Mouse (Mus musculus) neural tube, embryonic 15.5 days (tissue): ENCODE results near the gene Tmc4. TPM values are rescaled to one million over a fixed set of nuclear protein-coding genes. Genes with fewer than 3 reads are reported as not detected.
"Not testable (repeated sequence)": the region's sequence is repeated elsewhere in the genome, so short reads cannot be mapped to it uniquely, and the experiment has no call there.

Experiments used
- ATAC-seq: fragments of 200-750 bp; cut with Nextera tagmentation; 2 replicates; pipeline ENCODE4 v1.8.0; 2017; ENCODE audit warnings: mild to moderate bottlenecking, moderate TSS enrichment, moderate library complexity; ENCODE audit not compliant: low FRiP score
- H3K27ac ChIP-seq: fragments of 300-500 bp; sonication (generic); replicated peaks from 2 replicates; pipeline ENCODE4 v1.5.1; 2015; ENCODE audit warnings: mild to moderate bottlenecking, inconsistent platforms
- H3K27me3 ChIP-seq: fragments of 300-500 bp; sonication (generic); replicated peaks from 2 replicates; pipeline ENCODE4 v1.6.1; 2015; ENCODE audit warnings: inconsistent platforms
- H3K36me3 ChIP-seq: fragments of 300-500 bp; sonication (generic); 2 replicates; pipeline ENCODE4 v1.6.1; 2015; ENCODE audit warnings: inconsistent platforms
- H3K4me1 ChIP-seq: fragments of 300-500 bp; sonication (generic); 2 replicates; pipeline ENCODE4 v1.6.1; 2015; ENCODE audit warnings: inconsistent platforms
- H3K4me2 ChIP-seq: fragments of 300-500 bp; sonication (generic); 2 replicates; pipeline ENCODE4 v1.6.1; 2015; ENCODE audit warnings: inconsistent platforms, mild to moderate bottlenecking, moderate library complexity
- H3K4me3 ChIP-seq: fragments of 300-500 bp; sonication (generic); replicated peaks from 2 replicates; pipeline ENCODE4 v1.5.1; 2015; ENCODE audit warnings: mild to moderate bottlenecking, inconsistent platforms
- H3K9ac ChIP-seq: fragments of 300-500 bp; sonication (generic); replicated peaks from 2 replicates; pipeline ENCODE4 v1.6.1; 2015; ENCODE audit warnings: mild to moderate bottlenecking, inconsistent platforms
- H3K9me3 ChIP-seq: fragments of 300-500 bp; sonication (generic); replicated peaks from 2 replicates; pipeline ENCODE4 v1.6.1; 2016; ENCODE audit warnings: inconsistent platforms
- WGBS: fragments of 180-500 bp; shearing (Covaris S2); methylation state at CpG from one replicate; pipeline ENCODE4 v1.1.7; 2015; ENCODE audit warnings: mixed read lengths; 5-methylcytosine and 5-hydroxymethylcytosine counted together
- polyA plus RNA-seq: library from polyadenylated mRNA; unstranded; fragments of >200 nt; fragmentation: Nextera tagmentation; extraction: Ambion mirVana; gene quantifications from 2 replicates; pipeline ENCODE4 v1.2.1, GENCODE M21; 2015

The Tmc4 gene
- polyA plus RNA-seq, 1 experiment from 2014 or later, result 5.6 TPM

DNA sequence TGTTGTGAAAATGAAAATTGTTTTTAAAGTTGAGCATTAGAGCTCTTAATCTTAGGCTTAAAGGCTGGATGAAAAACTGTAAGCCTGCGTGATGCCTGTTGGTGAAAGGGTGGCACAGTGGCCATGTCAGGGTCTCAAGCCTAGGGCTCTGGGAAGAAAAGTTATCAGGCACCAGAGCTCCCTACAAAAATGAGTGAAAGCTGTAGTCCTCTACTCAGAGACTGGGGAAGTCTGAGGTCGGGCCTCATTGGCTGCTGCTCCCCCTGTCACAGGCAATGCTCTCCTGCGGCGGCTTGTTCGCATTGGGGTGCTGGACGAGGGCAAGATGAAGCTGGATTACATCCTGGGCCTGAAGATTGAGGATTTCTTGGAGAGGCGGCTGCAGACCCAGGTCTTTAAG lies 28.1 kb upstream of the Tmc4 start:
- not testable (repeated sequence) for H3K27me3 ChIP-seq, ATAC-seq, H3K9me3 ChIP-seq, H3K27ac ChIP-seq
- H3K9ac ChIP-seq, result peak overlapping the region; percentile 74
- peaks cover 32% of the 10 kb centered on the region for H3K36me3 ChIP-seq
- peak overlapping the region; percentile 77 for H3K4me3 ChIP-seq
- WGBS, result 5% methylated on average over 7 of the region's 7 CpGs
- peaks cover 23% of the 10 kb centered on the region for H3K4me1 ChIP-seq
- H3K4me2 ChIP-seq, result peak overlapping the region; percentile 78

- H3K27ac ChIP-seq, result peak overlapping the region; percentile 95
- peak overlapping the region; percentile 78 for H3K4me2 ChIP-seq
- H3K36me3 ChIP-seq, result peaks cover 38% of the 10 kb centered on the region
- 3% methylated on average over 20 of the region's 20 CpGs for WGBS
- peak overlapping the region; percentile 74 for H3K9ac ChIP-seq
- H3K9me3 ChIP-seq, result no peaks in the 10 kb centered on the region
- H3K4me1 ChIP-seq, result peaks cover 23% of the 10 kb centered on the region
- ATAC-seq, result peak; percentile 73
- no peaks in the 10 kb centered on the region for H3K27me3 ChIP-seq
- peak overlapping the region; percentile 77 for H3K4me3 ChIP-seq
Measured at GRCm38 (mm10) chr7:3704475-3704874, 27.1 kb upstream of the Tmc4 start.

GRCm38 (mm10) chr7:3703879-3704441 lies 26.6 kb upstream of the Tmc4 start, which contains the start of gene Rps9:
Rps9 (plus strand) TSS chr7:3703993.
- Histone ChIP-seq H3K36me3 (peaks cover 38% of the 10 kb centered on the region), H3K27ac (peak within 1 kb of the TSS; percentile 95), H3K4me1 (peaks cover 23% of the 10 kb centered on the region), H3K4me3 (peak within 1 kb of the TSS; percentile 77), H3K9me3 (no peaks in the 10 kb centered on the region), H3K9ac (peak within 1 kb of the TSS; percentile 74), H3K27me3 (no peaks in the 10 kb centered on the region), H3K4me2 (peak within 1 kb of the TSS; percentile 78)
- 1% methylated on average over 42 of the region's 42 CpGs for WGBS
- peak; percentile 95 for ATAC-seq

GRCm38 (mm10) chr7:3703148-3703878 lies 26.0 kb upstream of the Tmc4 start:
- 19% methylated on average over 6 of the region's 6 CpGs for WGBS
- Histone ChIP-seq H3K9ac (peak overlapping the region; percentile 74), H3K9me3 (no peaks in the 10 kb centered on the region), H3K27me3 (no peaks in the 10 kb centered on the region), H3K4me3 (peak overlapping the region; percentile 77), H3K27ac (peak overlapping the region; percentile 95), H3K36me3 (peaks cover 43% of the 10 kb centered on the region), H3K4me2 (peak overlapping the region; percentile 78), H3K4me1 (peaks cover 23% of the 10 kb centered on the region)
- peak; percentile 36; the same call in 1 of the 2 replicates for ATAC-seq

DNA sequence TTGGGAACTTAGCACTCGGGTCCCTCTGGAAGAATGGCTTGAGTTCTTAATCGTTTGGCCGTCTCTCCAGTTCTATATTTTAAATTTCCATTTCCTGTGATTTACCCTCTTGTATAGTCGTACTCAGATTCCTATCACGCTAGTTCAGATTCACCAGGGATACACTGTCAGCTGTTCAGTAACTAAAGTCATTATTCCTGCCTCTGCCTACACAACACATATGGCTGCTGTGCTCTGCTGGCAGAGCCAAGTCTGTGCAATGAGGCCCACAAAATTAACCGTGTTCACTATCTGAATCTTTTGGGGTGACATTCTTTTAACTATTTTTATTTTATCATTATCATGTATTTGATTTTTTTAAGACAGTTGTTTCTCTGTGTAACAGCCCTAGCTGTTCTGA lies 21.1 kb upstream of the Tmc4 start:
- Histone ChIP-seq H3K4me2 (no peak overlapping the region), H3K27me3 (no peaks in the 10 kb centered on the region), H3K36me3 (peaks cover 46% of the 10 kb centered on the region), H3K4me3 (no peak overlapping the region), H3K4me1 (peaks cover 22% of the 10 kb centered on the region), H3K9ac (no peak overlapping the region), H3K9me3 (no peaks in the 10 kb centered on the region), H3K27ac (no peak overlapping the region)
- no peak for ATAC-seq
- 91% methylated on average over 6 of the region's 6 CpGs for WGBS

- not testable (repeated sequence) for H3K27me3 ChIP-seq, ATAC-seq, H3K9me3 ChIP-seq
- Histone ChIP-seq H3K4me1 (peaks cover 42% of the 10 kb centered on the region), H3K9ac (peak overlapping the region; percentile 81), H3K4me2 (peak overlapping the region; percentile 79), H3K4me3 (peak overlapping the region; percentile 69), H3K27ac (peak overlapping the region; percentile 96), H3K36me3 (peaks cover 31% of the 10 kb centered on the region)
- WGBS, result 4% methylated on average over 9 of the region's 9 CpGs
Measured at GRCm38 (mm10) chr7:3694949-3695305, 17.6 kb upstream of the Tmc4 start.

DNA sequence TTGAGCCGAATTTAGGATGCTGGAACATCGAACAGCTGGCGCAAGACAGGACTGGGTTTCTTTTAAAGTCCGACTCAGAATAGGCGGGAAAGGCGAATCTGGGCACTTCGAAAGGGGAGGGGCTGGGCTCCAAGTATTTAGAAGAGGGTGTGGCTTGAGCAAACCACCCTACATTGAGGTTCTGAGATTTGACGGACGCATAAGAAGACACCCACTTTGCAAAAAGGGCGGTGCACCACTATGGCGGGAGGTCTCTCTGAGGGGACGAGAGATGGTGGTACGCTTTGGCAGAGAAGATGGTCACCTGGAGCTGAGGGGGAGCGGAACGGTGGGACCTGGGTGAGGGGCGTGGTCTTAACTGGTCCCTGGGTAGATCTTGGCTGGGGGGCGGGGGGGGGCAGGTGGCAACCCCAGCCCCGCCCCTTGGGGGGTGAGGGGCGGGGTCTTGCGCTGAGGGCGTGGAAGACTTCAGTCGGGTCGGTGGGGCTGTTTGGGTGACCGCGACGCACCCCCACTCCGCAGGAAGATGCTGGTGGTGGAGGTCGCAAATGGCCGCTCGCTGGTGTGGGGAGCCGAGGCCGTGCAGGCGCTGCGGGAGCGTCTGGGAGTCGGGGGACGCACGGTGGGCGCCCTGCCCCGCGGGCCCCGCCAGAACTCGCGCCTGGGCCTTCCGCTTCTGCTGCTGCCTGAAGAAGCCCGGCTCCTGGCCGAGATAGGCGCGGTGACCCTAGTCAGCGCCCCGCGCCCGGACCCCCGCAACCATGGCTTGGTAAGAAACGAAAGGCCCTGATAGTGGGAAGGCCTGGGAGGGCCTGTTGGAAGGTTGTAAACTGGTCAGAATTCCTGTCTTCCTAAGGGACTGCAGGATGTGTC lies 17.0 kb upstream of the Tmc4 start:
- peak overlapping the region; percentile 79 for H3K4me2 ChIP-seq
- peak overlapping the region; percentile 96 for H3K27ac ChIP-seq
- peak overlapping the region; percentile 69 for H3K4me3 ChIP-seq
- no peaks in the 10 kb centered on the region for H3K27me3 ChIP-seq
- H3K9ac ChIP-seq, result peak overlapping the region; percentile 81
- peaks cover 30% of the 10 kb centered on the region for H3K36me3 ChIP-seq
- H3K4me1 ChIP-seq, result peaks cover 42% of the 10 kb centered on the region
- H3K9me3 ChIP-seq, result no peaks in the 10 kb centered on the region
- under 1% methylated on average over 51 of the region's 55 CpGs for WGBS
- peak; percentile 48 for ATAC-seq

GRCm38 (mm10) chr7:3693809-3694075 lies 16.4 kb upstream of the Tmc4 start:
- H3K4me2 ChIP-seq, result peak overlapping the region; percentile 79
- no peak for ATAC-seq
- WGBS, result under 1% methylated on average over 18 of the region's 18 CpGs
- H3K9me3 ChIP-seq, result no peaks in the 10 kb centered on the region
- no peaks in the 10 kb centered on the region for H3K27me3 ChIP-seq
- peaks cover 29% of the 10 kb centered on the region for H3K36me3 ChIP-seq
- H3K27ac ChIP-seq, result peak overlapping the region; percentile 96
- peak overlapping the region; percentile 81 for H3K9ac ChIP-seq
- peak overlapping the region; percentile 69 for H3K4me3 ChIP-seq
- H3K4me1 ChIP-seq, result peaks cover 42% of the 10 kb centered on the region

DNA sequence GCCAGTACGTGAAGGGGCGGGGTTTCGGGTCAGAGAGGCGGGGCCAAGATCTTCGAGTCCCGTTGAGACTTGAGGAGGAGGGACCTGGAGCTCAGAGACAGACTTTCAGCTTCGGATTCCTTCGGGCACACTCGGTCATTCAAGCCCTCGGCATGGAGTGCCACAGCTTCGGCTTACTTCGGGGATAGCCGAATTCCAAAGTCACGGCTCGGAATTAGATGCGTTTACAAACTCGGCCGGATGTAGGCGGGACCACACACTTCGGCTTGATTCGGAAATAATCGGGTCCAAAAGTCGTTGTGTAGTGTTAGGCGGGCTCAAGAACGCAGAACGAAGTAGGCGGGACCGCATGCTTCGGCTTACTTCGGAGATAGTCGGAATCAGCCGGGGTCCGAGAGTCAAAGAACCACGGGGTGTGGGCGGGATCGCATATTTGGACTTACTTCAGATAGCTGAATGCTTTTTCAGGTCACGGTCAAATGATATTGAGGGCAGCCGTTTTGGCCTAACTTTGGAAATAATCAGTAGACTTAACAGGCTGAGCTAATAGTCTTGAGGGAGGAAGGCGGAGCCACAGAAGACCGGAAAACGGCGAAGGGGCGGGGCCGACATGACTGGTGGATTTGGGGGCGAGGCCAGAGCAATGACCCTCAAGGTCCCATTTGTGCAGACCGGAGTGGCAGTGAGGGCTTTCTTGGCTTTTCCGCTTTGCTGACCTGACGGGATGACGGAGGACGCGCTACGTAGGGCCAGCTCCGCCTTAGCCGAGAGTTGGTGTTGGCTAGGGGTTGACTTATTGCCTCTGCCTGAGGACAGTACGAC lies 15.8 kb upstream of the Tmc4 start, which contains the start of gene Mboat7:
TSS of gene Mboat7 (minus strand) at position 537 of the 822 bp plus-strand sequence.
- peak within 1 kb of the TSS; percentile 81 for H3K9ac ChIP-seq
- H3K4me3 ChIP-seq, result peak within 1 kb of the TSS; percentile 69
- under 1% methylated on average over 55 of the region's 55 CpGs for WGBS
- peaks cover 28% of the 10 kb centered on the region for H3K36me3 ChIP-seq
- peak within 1 kb of the TSS; percentile 96 for H3K27ac ChIP-seq
- H3K4me1 ChIP-seq, result peaks cover 42% of the 10 kb centered on the region
- H3K9me3 ChIP-seq, result no peaks in the 10 kb centered on the region
- ATAC-seq, result peak; percentile 92
- H3K27me3 ChIP-seq, result no peaks in the 10 kb centered on the region
- peak within 1 kb of the TSS; percentile 79 for H3K4me2 ChIP-seq

DNA sequence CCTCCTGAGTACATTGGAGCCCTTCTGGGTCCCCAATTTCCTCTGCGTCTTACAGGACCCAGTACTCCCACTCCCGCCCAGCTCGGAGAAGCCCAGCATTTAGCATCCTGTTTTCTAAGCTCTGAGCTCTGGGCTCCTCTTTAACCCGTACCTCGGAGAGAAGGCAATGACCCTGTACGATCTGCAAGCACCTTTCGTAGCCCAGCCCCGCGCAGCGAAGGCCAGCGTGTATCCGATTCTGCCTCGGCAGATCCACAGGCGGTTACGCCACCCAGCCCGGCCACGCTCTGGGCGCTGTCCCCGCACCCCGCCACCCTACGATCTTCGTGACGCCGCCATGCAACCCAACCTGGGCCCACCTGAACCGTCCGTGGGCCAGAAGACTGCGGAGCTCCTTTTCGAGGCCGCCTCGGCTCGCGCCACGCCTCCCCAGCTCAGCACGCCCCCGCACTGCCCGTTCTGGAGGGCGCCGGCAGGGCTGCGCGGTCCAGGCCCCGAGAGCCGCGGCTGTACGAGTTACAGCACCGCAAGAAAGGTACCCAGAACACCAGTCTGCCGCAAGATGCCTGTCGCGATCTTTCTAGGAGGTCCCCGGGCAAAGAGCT lies 15.1 kb upstream of the Tmc4 start, which contains the start of gene Tsen34:
TSS of gene Tsen34 (plus strand) at position 482 of the 605 bp plus-strand sequence.
- under 1% methylated on average over 49 of the region's 49 CpGs for WGBS
- no peaks in the 10 kb centered on the region for H3K27me3 ChIP-seq
- no peak for ATAC-seq
- peak within 1 kb of the TSS; percentile 81 for H3K9ac ChIP-seq
- peaks cover 37% of the 10 kb centered on the region for H3K4me1 ChIP-seq
- H3K9me3 ChIP-seq, result no peaks in the 10 kb centered on the region
- peaks cover 26% of the 10 kb centered on the region for H3K36me3 ChIP-seq
- peak within 1 kb of the TSS; percentile 79 for H3K4me2 ChIP-seq
- peak within 1 kb of the TSS; percentile 96 for H3K27ac ChIP-seq
- peak within 1 kb of the TSS; percentile 69 for H3K4me3 ChIP-seq
